Mouse (Mus musculus): ENCODE results near the gene Tcaf3. TPM values are rescaled to one million over a fixed set of nuclear protein-coding genes. Genes with fewer than 3 reads are reported as not detected.

Tcaf3 gene
- total RNA-seq (2023): not detected

DNA sequence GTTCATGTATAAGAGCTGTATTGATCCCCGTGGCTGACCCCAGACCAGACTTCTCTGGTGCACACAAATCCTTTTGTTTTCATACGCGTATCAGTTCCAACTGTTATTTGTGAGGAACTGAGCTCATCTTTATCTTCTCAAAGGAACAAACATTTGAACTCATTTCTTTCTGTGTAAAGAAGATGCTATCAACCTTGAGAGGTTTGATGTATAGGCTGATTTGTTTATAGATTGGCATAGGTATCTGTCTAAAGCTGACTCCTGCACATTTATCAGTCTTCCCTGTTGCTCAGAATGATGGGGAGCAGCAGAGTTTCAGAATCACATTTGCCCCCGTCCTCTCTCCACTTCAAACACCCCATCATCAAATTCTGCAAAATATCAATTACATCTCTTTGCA is at the start of gene Tcaf3:
Tcaf3 (minus strand) TSS at position 101 of the 400 bp plus-strand sequence.

DNA sequence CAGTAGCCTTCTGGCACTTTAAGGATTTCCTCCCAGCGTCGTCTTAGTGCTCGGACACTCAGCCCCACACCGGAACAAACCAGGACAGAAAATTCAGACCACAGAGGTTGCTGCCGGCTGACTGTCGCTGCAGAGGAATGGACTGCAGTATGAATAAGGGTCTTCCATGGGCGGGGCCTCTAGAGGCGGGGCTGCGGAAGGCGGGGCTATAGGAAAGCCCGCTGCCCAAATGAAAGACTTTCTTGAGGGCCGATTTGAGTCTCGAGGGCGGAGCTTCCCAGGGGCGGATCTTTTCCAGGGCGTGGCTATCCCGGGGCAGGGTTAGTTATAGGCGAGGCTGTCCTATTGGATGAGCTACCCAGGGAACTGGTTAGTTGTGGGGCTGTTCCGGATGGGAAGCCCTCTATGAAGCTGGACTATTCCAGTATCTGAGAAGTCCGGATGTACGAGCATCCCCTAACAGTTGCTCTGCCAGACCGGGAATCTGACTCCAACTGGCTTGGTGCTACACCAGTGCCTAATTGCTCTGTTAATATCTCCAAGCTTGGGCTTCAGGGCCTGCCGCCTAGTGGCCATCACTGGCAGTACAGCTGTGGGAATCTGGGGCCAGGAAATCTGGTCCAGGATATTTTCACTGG is 47.5 kb upstream of the Tcaf3 start, which contains the start of gene Tcaf2:
Tcaf2 (minus strand) TSS at position 343 of the 638 bp plus-strand sequence.

DNA sequence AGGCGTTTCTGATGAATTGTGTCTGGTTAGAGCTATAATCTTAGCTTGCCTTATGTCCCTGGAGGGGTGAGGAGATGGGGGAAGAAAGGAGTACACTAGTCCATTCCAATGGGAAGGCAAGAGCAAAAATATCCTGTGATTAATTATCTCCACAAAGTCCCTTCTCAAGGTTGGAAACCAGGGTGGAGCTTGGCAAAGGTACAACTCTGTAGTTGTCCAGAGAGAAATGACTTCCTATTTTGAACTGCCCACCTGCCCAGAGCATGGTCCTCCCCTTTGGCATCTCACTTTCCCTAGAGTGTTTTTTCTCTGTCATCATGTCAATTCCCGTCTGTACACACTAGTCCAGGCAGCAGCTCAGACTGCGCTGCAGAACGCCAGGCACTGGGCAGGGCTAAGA is 50.0 kb downstream of the Tcaf3 start, which contains the start of gene Olfr455:
Olfr455 (minus strand) TSS at position 127 of the 400 bp plus-strand sequence.

Other genes with a start within 250 kb of the Tcaf3 start
- 100 to 1,000 TPM; 169 to 198 TPM for gene Zyx, start 248.1 kb downstream of the Tcaf3 start, total RNA-seq (2023)
- gene Epha1, start 224.4 kb downstream of the Tcaf3 start, total RNA-seq (2023): under 1 TPM in 1 of 2 experiments, not detected in 1; 0.23 TPM
- 1 to 10 TPM in 1 of 2 experiments, not detected in 1; 2.5 TPM for gene Tas2r143, start 197.5 kb downstream of the Tcaf3 start, total RNA-seq (2023)
- gene Tas2r135, start 192.3 kb downstream of the Tcaf3 start, total RNA-seq (2023): under 1 TPM in 1 of 2 experiments, not detected in 1; 0.71 TPM
- under 1 TPM in 1 of 2 experiments, not detected in 1; 0.86 TPM for gene Tas2r126, start 163.2 kb downstream of the Tcaf3 start, total RNA-seq (2023)
- gene Olfr458, start 132.5 kb downstream of the Tcaf3 start, total RNA-seq (2023): not detected
- not detected for gene Olfr457, start 121.4 kb downstream of the Tcaf3 start, total RNA-seq (2023)
- not detected for gene Olfr456, start 110.5 kb downstream of the Tcaf3 start, total RNA-seq (2023)
- not detected for gene Olfr455, start 50.1 kb downstream of the Tcaf3 start, total RNA-seq (2023)
- not detected for gene Tcaf2, start 47.6 kb upstream of the Tcaf3 start, total RNA-seq (2023)
- gene Tcaf1, start 112.4 kb upstream of the Tcaf3 start, total RNA-seq (2023): not detected
- gene Olfr453, start 141.7 kb upstream of the Tcaf3 start, total RNA-seq (2023): not detected
- gene Olfr38, start 158.7 kb upstream of the Tcaf3 start, total RNA-seq (2023): not detected
- not detected for gene Olfr452, start 187.4 kb upstream of the Tcaf3 start, total RNA-seq (2023)
- gene Olfr450, start 214.2 kb upstream of the Tcaf3 start, total RNA-seq (2023): not detected
- not detected for gene Olfr449, start 236.7 kb upstream of the Tcaf3 start, total RNA-seq (2023)